Mouse (Mus musculus): ENCODE results near the gene Smarcd3. TPM values are rescaled to one million over a fixed set of nuclear protein-coding genes. Genes with fewer than 3 reads are reported as not detected.

The Smarcd3 gene
- polyA plus RNA-seq, 1 experiment from 2014 or later, result 35.7 TPM

DNA sequence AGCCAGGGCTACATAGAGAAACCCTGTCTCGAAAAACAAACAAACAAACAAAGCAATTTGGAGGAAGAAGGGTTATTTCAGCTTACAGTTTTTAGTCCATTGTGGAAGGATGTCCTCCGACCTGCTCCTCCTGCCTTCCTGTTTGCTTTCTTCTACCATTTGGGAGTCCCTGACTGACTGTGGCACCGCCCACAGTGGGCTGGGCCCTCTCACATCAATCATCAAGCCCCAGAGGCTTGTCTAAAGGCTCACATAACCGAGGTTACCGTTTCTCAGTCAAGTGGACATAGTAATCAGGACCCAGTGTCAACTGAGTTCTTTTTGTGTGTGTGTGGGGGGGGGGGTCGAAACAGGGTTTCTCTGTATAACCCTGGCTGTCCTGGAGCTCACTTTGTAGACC lies 13.9 kb upstream of the Smarcd3 start:
- DNase-seq (ENCODE audit: low spot score), result no peak
- Histone ChIP-seq H3K27me3 (ENCODE audit: insufficient read depth, poor library complexity, severe bottlenecking) (no peaks in the 10 kb centered on the region), H3K36me3 (no peaks in the 10 kb centered on the region), H3K4me1 (replicated peaks) (peaks cover 25% of the 10 kb centered on the region), H3K9me3 (no peaks in the 10 kb centered on the region), H3K27ac (no peak overlapping the region), H3K4me3 (no peak overlapping the region)
- 61% methylated on average over 6 of the region's 6 CpGs for WGBS

- DNase-seq (ENCODE audit: low spot score), result no peak
- Histone ChIP-seq H3K4me1 (replicated peaks) (peaks cover 25% of the 10 kb centered on the region), H3K27me3 (ENCODE audit: insufficient read depth, poor library complexity, severe bottlenecking) (no peaks in the 10 kb centered on the region), H3K27ac (no peak overlapping the region), H3K4me3 (no peak overlapping the region), H3K9me3 (no peaks in the 10 kb centered on the region), H3K36me3 (no peaks in the 10 kb centered on the region)
- WGBS, result 81% methylated on average over 4 of the region's 4 CpGs
These were observed 12.8 kb upstream of the Smarcd3 start for GRCm38 (mm10) chr5:24636987-24637386.

DNA sequence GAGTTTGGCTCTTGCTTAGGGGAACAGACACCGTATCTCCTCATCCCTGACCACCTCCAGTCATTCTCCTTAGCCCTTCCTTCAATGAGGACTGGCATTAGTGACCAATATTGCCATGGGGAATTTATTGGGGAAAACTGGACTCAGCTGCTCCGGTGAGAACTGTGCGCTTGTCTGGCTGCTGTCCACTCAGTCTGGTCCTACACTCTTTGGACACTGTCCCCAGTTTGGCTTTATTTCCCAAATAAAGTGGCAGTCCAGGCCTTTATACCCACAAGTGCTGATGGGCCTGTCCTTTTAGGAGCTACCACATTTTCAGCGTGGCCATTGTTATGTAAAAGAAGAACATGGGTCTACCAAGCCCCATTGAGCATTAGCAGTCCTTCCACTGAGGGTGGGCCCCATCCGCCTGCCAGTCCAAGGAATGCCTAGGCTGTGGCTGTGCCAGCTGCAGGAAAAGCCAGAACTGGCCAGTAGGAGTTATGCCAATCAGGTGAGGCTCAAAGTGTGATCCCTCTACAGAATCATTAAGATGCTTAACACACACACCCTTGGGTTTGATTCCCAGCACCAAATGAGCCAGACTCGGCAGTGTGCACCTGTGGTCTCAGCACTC lies 11.4 kb upstream of the Smarcd3 start:
- DNase-seq (ENCODE audit: low spot score), result no peak
- 66% methylated on average over 6 of the region's 6 CpGs for WGBS
- no peak overlapping the region; the same call in 1 of the 2 replicates for H3K27ac ChIP-seq

DNA sequence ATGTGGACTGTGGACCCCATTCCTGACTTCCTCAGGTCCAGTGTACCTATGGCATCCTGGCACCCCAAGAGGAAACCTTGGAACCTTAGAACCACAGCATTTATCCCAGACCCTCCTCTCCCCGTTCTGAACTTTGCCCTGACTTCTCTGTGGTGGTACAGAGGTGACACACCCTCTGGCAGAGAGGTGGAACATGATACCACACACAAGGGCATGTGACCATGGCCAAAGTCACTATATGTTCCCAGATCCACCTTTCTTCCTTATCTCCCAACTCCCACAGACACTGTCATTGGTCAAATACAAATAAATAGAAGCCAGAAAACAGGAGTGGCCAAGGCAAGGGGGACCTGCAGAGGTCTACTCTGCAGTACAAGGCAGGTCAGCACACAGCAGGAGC lies 10.9 kb upstream of the Smarcd3 start:
- H3K36me3 ChIP-seq, result no peaks in the 10 kb centered on the region
- no peaks in the 10 kb centered on the region for H3K9me3 ChIP-seq
- no peak for DNase-seq (ENCODE audit: low spot score)
- peaks cover 25% of the 10 kb centered on the region for H3K4me1 ChIP-seq (replicated peaks)
- no peak overlapping the region for H3K4me3 ChIP-seq
- peaks cover 4% of the 10 kb centered on the region; the same call in 1 of the 2 replicates for H3K27me3 ChIP-seq (ENCODE audit: insufficient read depth, poor library complexity, severe bottlenecking)
- H3K27ac ChIP-seq, result no peak overlapping the region
- 52% methylated on average over 1 of the region's 1 CpGs for WGBS

More for the DNA sequence above, 11.4 kb upstream of the Smarcd3 start:
- peaks cover 25% of the 10 kb centered on the region for H3K4me1 ChIP-seq (replicated peaks)
- H3K4me3 ChIP-seq, result no peak overlapping the region
- H3K9me3 ChIP-seq, result no peaks in the 10 kb centered on the region
- H3K27me3 ChIP-seq (ENCODE audit: insufficient read depth, poor library complexity, severe bottlenecking), result peaks cover 4% of the 10 kb centered on the region; the same call in 1 of the 2 replicates
- H3K36me3 ChIP-seq, result no peaks in the 10 kb centered on the region

DNA sequence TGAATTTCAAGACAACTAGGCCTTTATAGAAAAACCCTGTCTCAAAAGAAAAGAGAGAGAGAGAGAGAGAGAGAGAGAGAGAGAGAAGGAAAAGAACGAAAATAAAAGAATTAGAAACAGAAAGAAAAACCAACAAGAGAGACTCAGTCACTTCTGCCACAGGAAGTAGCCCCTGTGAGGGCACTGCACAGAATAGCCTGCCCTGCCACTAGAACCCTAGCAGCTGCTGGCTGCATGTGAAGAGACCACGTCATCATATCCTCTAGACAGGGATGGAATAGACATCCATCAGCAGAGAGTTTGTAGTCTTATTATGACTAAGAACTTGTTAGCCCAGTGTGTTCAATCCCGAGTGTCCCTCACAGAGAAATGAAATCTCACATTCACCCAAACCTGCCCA lies 5.5 kb upstream of the Smarcd3 start:
- Histone ChIP-seq H3K36me3 (no peaks in the 10 kb centered on the region), H3K4me1 (replicated peaks) (peaks cover 4% of the 10 kb centered on the region), H3K27me3 (ENCODE audit: insufficient read depth, poor library complexity, severe bottlenecking) (peaks cover 15% of the 10 kb centered on the region), H3K27ac (no peak overlapping the region), H3K4me3 (no peak overlapping the region), H3K9me3 (no peaks in the 10 kb centered on the region)
- 76% methylated on average over 3 of the region's 3 CpGs for WGBS
- no peak for DNase-seq (ENCODE audit: low spot score)

GRCm38 (mm10) chr5:24624822-24625120 lies 560 bp upstream of the Smarcd3 start:
- H3K4me1 ChIP-seq (replicated peaks), result peaks cover 25% of the 10 kb centered on the region
- H3K27ac ChIP-seq, result 0 out of 2 replicates have a peak overlapping the region, but pooled peaks have one; percentile 83
- DNase-seq (ENCODE audit: low spot score), result no peak
- 38% methylated on average over 4 of the region's 4 CpGs for WGBS
- peak overlapping the region; percentile 62 for H3K4me3 ChIP-seq
- H3K36me3 ChIP-seq, result no peaks in the 10 kb centered on the region
- H3K27me3 ChIP-seq (ENCODE audit: insufficient read depth, poor library complexity, severe bottlenecking), result peaks cover 58% of the 10 kb centered on the region
- no peaks in the 10 kb centered on the region for H3K9me3 ChIP-seq

GRCm38 (mm10) chr5:24623041-24623985 lies 898 bp downstream of the Smarcd3 start:
- no peak for DNase-seq (ENCODE audit: low spot score)
- peak overlapping the region; percentile 62 for H3K4me3 ChIP-seq
- peaks cover 65% of the 10 kb centered on the region for H3K27me3 ChIP-seq (ENCODE audit: insufficient read depth, poor library complexity, severe bottlenecking)
- H3K27ac ChIP-seq, result peak overlapping the region; percentile 83
- WGBS, result 47% methylated on average over 8 of the region's 8 CpGs
- H3K9me3 ChIP-seq, result no peaks in the 10 kb centered on the region
- no peaks in the 10 kb centered on the region for H3K36me3 ChIP-seq
- H3K4me1 ChIP-seq (replicated peaks), result peaks cover 25% of the 10 kb centered on the region

- peaks cover 25% of the 10 kb centered on the region for H3K4me1 ChIP-seq (replicated peaks)
- no peaks in the 10 kb centered on the region for H3K9me3 ChIP-seq
- WGBS, result 69% methylated on average over 7 of the region's 7 CpGs
- no peak overlapping the region for H3K27ac ChIP-seq
- no peak overlapping the region for H3K4me3 ChIP-seq
- no peak for DNase-seq (ENCODE audit: low spot score)
- peaks cover 65% of the 10 kb centered on the region for H3K27me3 ChIP-seq (ENCODE audit: insufficient read depth, poor library complexity, severe bottlenecking)
- no peaks in the 10 kb centered on the region for H3K36me3 ChIP-seq
These were observed 1.7 kb downstream of the Smarcd3 start for GRCm38 (mm10) chr5:24622386-24623040.

DNA sequence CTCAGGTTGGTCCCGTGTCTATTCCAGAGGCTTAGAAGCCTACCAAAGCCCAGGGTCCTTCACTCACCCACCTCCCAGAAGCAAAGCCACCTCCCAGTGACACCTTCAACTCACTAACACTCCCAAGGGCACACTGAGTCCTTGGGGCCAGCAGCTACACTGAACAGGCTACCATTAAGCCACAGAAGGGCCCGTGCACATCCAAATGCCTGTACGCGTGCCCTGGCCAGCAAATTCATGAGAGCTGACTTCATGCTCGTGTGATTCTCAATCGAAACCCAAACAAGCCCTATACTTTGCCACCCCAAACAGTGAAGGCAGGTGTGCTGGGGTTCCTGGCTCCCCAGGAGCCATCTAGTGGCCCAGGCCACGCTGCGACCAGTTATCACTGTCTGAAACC lies 3.6 kb downstream of the Smarcd3 start:
- H3K4me1 ChIP-seq (replicated peaks), result peaks cover 25% of the 10 kb centered on the region
- no peaks in the 10 kb centered on the region for H3K9me3 ChIP-seq
- no peak overlapping the region for H3K27ac ChIP-seq
- 74% methylated on average over 8 of the region's 8 CpGs for WGBS
- peaks cover 60% of the 10 kb centered on the region for H3K27me3 ChIP-seq (ENCODE audit: insufficient read depth, poor library complexity, severe bottlenecking)
- H3K36me3 ChIP-seq, result no peaks in the 10 kb centered on the region
- no peak for DNase-seq (ENCODE audit: low spot score)
- H3K4me3 ChIP-seq, result no peak overlapping the region

GRCm38 (mm10) chr5:24620116-24620515 lies 4.1 kb downstream of the Smarcd3 start:
- Histone ChIP-seq H3K27ac (no peak overlapping the region), H3K4me3 (no peak overlapping the region), H3K9me3 (no peaks in the 10 kb centered on the region), H3K36me3 (no peaks in the 10 kb centered on the region), H3K4me1 (replicated peaks) (peaks cover 25% of the 10 kb centered on the region), H3K27me3 (ENCODE audit: insufficient read depth, poor library complexity, severe bottlenecking) (peaks cover 58% of the 10 kb centered on the region)
- WGBS, result 77% methylated on average over 8 of the region's 8 CpGs
- no peak for DNase-seq (ENCODE audit: low spot score)

DNA sequence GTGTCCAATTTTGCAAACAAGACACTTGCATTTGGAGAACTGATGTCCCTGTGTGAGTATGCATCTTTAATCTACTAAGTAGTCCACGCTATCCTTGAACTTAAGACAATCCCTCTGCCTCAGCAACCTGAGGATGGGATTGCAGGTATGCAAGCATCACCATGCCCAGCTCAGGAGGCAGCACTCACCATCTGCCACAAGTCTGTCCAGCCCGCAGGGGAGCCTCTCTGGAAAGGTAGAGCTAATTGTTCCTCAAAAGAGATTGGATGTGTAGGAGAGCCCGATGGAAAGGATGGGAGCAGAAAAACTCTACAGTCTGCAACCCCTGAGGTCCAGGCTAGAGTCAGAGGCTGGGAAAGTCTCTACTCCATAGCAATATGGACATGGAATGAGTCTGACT lies 5.3 kb downstream of the Smarcd3 start:
- no peaks in the 10 kb centered on the region for H3K36me3 ChIP-seq
- peaks cover 14% of the 10 kb centered on the region for H3K4me1 ChIP-seq (replicated peaks)
- 83% methylated on average over 3 of the region's 3 CpGs for WGBS
- H3K27me3 ChIP-seq (ENCODE audit: insufficient read depth, poor library complexity, severe bottlenecking), result peaks cover 47% of the 10 kb centered on the region
- no peak overlapping the region for H3K4me3 ChIP-seq
- no peak overlapping the region for H3K27ac ChIP-seq
- DNase-seq (ENCODE audit: low spot score), result no peak
- H3K9me3 ChIP-seq, result no peaks in the 10 kb centered on the region

DNA sequence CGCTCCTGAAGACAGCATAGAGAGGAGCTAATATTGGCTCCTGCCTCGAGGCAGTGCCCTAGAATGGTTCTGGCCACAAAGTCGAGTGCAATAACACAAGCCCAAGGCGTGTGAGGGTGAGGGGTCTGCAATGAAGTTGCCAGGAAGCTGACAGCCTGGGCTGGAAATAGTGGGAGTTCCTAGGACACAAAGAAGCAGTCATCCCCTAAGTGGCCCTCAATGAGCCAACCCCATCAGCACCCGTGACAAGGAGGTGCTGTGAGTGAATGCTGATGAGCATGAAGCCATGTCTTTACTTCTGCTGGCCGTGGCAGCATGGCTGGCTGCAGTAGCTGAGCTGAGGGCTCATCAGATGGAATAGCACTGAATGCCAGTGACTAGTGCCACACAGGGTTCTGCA lies 9.1 kb downstream of the Smarcd3 start:
- Histone ChIP-seq H3K4me1 (replicated peaks) (peaks cover 11% of the 10 kb centered on the region; the same call in 1 of the 2 replicates), H3K27ac (no peak overlapping the region), H3K27me3 (ENCODE audit: insufficient read depth, poor library complexity, severe bottlenecking) (peaks cover 15% of the 10 kb centered on the region; the same call in 1 of the 2 replicates), H3K36me3 (no peaks in the 10 kb centered on the region), H3K4me3 (no peak overlapping the region), H3K9me3 (no peaks in the 10 kb centered on the region)
- 68% methylated on average over 6 of the region's 6 CpGs for WGBS
- DNase-seq (ENCODE audit: low spot score), result no peak

DNA sequence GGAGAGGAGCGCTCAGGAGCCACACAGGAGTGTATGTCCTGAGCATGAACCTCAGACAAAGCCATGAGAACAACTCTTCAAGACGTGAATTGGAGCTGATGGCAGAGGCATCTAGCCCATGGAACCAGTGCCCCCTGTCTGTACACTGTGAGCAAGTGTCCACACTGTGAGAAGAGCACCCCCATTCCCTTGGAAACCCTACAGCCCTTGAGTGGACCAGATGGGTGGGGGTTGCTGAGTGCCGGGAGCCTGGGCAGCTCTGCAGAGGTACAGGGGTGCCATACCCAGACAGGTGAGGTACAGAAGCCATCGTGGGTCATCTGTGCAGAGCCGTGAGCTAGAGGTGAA lies 11.9 kb downstream of the Smarcd3 start:
- Histone ChIP-seq H3K27me3 (ENCODE audit: insufficient read depth, poor library complexity, severe bottlenecking) (peaks cover 18% of the 10 kb centered on the region), H3K36me3 (no peaks in the 10 kb centered on the region), H3K4me3 (no peak overlapping the region), H3K4me1 (replicated peaks) (peaks cover 15% of the 10 kb centered on the region), H3K27ac (peak overlapping the region; percentile 0; the same call in 1 of the 2 replicates), H3K9me3 (no peaks in the 10 kb centered on the region)
- WGBS, result 82% methylated on average over 5 of the region's 5 CpGs
- no peak for DNase-seq (ENCODE audit: low spot score)
